Mouse (Mus musculus): ENCODE data around the gene Jade2.

DNA sequence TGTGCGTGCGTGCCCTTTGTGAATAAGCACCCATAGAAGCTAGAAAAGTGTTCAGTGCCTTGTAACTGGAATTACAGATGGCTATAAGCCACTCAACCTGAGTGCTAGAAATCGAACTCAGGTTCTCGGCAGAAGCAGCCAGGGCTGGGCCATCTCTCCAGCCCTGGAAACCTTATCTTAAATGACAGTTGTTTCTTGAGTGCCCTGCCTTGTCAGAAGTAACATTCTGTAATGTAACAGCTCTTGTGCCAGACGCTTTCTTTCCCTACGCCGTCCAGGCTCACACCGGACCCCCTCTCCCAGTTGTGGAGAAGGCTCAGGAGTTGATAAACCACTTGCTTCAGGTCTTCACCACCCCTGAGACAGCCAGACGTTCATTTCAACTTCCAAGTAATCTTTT is 16.8 kb downstream of the Jade2 start:
- no peak for TF ChIP-seq POLR2A (IDR thresholded peaks at IDR 0.05; ENCODE audit: control insufficient read depth, extremely low read depth, insufficient read depth, low read length, poor library complexity)
- no peak for TF ChIP-seq CTCF (IDR thresholded peaks at IDR 0.05; ENCODE audit: borderline replicate concordance, control insufficient read depth, extremely low read depth, insufficient read depth, low read length, poor library complexity)

All from thymus, adult 2 months (tissue).